ENCODE assay signal across 15 mouse cellular contexts in the genomic region with DNA sequence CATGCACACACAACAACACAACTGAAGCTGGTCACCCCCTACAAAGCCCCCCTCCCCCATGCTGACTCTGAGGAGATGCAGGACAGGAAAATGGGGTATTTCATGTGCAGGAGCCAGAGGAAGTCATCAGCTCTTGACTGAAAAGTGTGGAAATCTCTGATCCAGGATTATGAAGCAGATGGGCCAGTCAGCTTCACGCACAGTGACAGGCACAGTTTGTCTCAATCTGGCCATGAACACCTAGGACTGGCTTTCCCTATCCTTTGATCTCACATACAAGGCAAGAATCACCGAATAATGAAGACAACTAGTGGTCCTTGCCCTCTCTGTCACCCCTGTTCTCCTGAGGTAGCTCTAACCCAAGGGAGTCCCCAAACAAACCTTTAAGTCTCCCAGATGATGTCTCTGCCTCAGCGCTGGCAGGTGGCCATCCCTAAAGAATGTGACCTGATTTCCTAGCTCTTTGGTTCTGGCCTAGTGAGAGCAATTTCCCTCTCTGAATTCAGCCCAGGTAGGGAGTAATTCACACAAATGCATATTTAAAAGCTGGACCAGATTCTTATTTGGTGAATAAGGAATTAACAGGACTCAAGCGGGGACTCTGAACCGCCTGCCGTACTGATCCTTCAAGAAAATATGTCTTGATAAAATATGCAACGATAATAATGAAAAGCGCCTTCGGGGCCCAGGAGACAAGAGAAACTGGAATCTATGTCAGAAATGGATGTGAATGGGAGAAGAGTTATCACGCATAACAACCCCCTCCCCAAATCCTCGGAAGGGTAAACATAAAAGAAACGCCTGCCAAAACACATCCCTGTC. TPM values are rescaled to one million over a fixed set of nuclear protein-coding genes. Genes with fewer than 3 reads are reported as not detected.
DNase-seq lines count a peak whose midpoint lies in the region; TF ChIP-seq lines count a peak whose summit lies in the region.
"Had no signal": no experiment of that assay in that cellular context is flagged by ENCODE, and none has a peak within 500 bp of the region (broad histone marks: within the 10 kb centered on the region; RNA-seq: fewer than 3 reads in every experiment).

No protein-coding gene starts in this region.

- 33% methylated on average over 12 of the region's 12 CpGs for WGBS in cerebellum, adult 2 months
- 95% methylated on average over 12 of the region's 12 CpGs for WGBS in macrophage (ENCODE audit: missing documents)

- no peak for TF ChIP-seq CTCF in cerebellum, adult 2 months (IDR thresholded peaks at IDR 0.05; ENCODE audit: borderline replicate concordance, insufficient read depth, low read depth, low read length)

- no peak for TF ChIP-seq POLR2A in cerebellum, adult 2 months (IDR thresholded peaks at IDR 0.05; ENCODE audit: borderline replicate concordance, insufficient read depth, low read length)

- no peaks in the 10 kb centered on the region for H3K27me3 ChIP-seq in cerebellum, adult 2 months (ENCODE audit: control insufficient read depth, insufficient read depth, low read length)
- H3K27me3 ChIP-seq: embryonic facial prominence, embryonic 13.5 days had no signal

- 0 out of 2 replicates have a peak, but pooled peaks cover 4% of the 10 kb centered on the region for H3K36me3 ChIP-seq in macrophage (ENCODE audit: inconsistent target)
- H3K36me3 ChIP-seq: embryonic facial prominence, embryonic 13.5 days; limb, embryonic 12.5 days; liver, embryonic 15.5 days had no signal

- intact Hi-C loops in gastrocnemius, postnatal 36 days (cut with DNase I), result loop anchor here (5.0 kb wide), 1 partner anchor 117 kb away; no protein-coding TSS in a partner anchor

- H3K4me3 ChIP-seq in cerebellum, adult 2 months (replicated peaks; ENCODE audit: insufficient read depth, low read depth, low read length), result no peak overlapping the region
- no peak overlapping the region for H3K4me3 ChIP-seq in macrophage (ENCODE audit: inconsistent target)
- H3K4me3 ChIP-seq: embryonic facial prominence, embryonic 13.5 days; limb, embryonic 12.5 days; liver, embryonic 15.5 days had no signal

- H3K79me2 ChIP-seq in macrophage (ENCODE audit: inconsistent target), result peaks cover 97% of the 10 kb centered on the region

- DNase-seq in gastrocnemius, postnatal 10 days, result peak; percentile 38
- DNase-seq in gastrocnemius, postnatal 36 days, result no peak
- peak; percentile 31 for DNase-seq in Muller cell, postnatal 12 days (ENCODE audit: inconsistent ontology term)
- DNase-seq in cerebellum, adult 2 months, result peak; percentile 85 to 86
- no peak for DNase-seq in right cerebral cortex, postnatal 4 days
- no peak for DNase-seq in spleen, postnatal 14 days (ENCODE audit: low spot score in 2 of 2)
- DNase-seq in right cerebral cortex, postnatal 10 days (ENCODE audit: low spot score in 2 of 2), result no peak
- DNase-seq: adrenal gland, postnatal 36 days; layer of hippocampus, postnatal 36 days; lung, postnatal 14 days; right cerebral cortex, postnatal 14 days had no signal

- H3K4me1 ChIP-seq in cerebellum, adult 2 months (ENCODE audit: control insufficient read depth, insufficient read depth, low read length), result peaks cover 38% of the 10 kb centered on the region

- H3K27ac ChIP-seq in cerebellum, adult 2 months (ENCODE audit: insufficient read depth, low read length), result peak overlapping the region; percentile 42; the same call in 1 of the 2 replicates
- H3K27ac ChIP-seq in macrophage, result peak overlapping the region; percentile 14
- H3K27ac ChIP-seq: embryonic facial prominence, embryonic 13.5 days; limb, embryonic 12.5 days; liver, embryonic 15.5 days had no signal

RNA-seq across cellular contexts. Expression of gene Rftn1, which starts 6.0 kb away (rescaled TPM):
- 10 to 100 TPM; 57.9 to 62.0 TPM for total RNA-seq in gastrocnemius, postnatal 10 days (2021)
- 10 to 100 TPM; 22.0 to 22.8 TPM for total RNA-seq in gastrocnemius, postnatal 36 days (2021)
- 13.7 and 16.8 TPM in 2 replicates for polyA plus RNA-seq in cerebellum, adult 2 months (2012; rRNA removed)
- 100 to 1,000 TPM; 102 to 341 (median 172) TPM for total RNA-seq in macrophage (2018; cell fraction: chromatin; rRNA removed)
- total RNA-seq in macrophage (2018; cell fraction: cytosol; rRNA removed), result 100 to 1,000 TPM in 2 of 26 experiments, 10 to 100 TPM in 24; 60.3 to 108 (median 79.2) TPM
- total RNA-seq in macrophage (2018; cell fraction: nucleus; rRNA removed), result 100 to 1,000 TPM in 23 of 26 experiments, 10 to 100 TPM in 3; 85.1 to 476 (median 159) TPM
- polyA plus RNA-seq in macrophage (2018), result 50.8 to 80.6 TPM (median 73.2 TPM) in 3 replicates

Comparison
In these comparisons a context has a peak if more than half of its experiments do, and no peak if none do; other contexts are left out.
1. DNase-seq: peak in gastrocnemius, postnatal 10 days (single experiment), Muller cell, postnatal 12 days (single experiment) and cerebellum, adult 2 months (2 of 2); none in gastrocnemius, postnatal 36 days (0 of 2), right cerebral cortex, postnatal 4 days (single experiment), spleen, postnatal 14 days (0 of 2) and right cerebral cortex, postnatal 10 days (0 of 2).